Mouse (Mus musculus) T-helper 1 cell (primary cell): Measurements from ENCODE around the gene Stk10.

Source experiments
- in situ Hi-C: fragments of 300-600 bp; cut with MboI, MseI; formaldehyde crosslinking; loops from one replicate; pipeline ENCODE4 v1.15.1; 2025; ENCODE audit warnings: high pct_unique_total_duplicates

Gene Stk10

DNA sequence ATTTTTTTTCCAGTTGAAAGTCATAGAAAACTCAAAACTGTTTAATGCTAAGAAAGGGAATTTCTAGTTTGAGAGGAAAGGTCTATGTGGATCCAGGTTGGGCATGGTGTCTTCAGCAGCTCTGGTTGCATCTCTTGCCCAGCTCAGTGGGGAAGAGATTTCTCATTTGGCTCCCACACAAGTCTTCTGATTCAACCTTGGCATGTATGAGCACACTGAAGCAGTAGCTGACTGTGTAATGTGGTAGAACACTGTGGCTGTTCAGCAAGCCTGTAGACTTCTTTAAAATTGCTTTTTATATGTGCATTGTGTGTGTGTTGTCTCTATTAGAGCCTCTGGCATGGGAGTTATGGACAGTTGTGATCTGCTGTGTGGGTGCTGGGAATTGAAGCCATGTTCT, 133.9 kb downstream of the Stk10 start:
- in situ Hi-C loops = no loop called here

DNA sequence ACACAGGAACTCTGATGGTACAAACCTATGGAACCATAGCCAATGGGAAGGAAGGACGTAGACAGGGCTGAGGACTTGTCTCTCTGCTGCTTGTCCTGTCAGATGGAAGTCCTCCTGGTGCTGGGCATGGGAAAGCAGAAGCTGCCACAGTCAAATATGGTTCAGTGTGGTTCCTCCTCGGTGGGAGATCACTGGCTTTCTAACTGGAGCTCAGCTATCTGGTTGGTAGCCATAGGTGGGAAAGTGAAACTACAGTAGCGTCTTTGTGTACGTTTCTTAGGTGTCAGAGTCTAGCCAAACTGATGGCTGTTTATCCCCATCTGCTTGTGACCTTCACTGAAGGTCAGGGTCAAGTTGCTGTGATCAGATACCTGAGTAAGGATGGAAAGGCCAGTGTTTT, 138.4 kb downstream of the Stk10 start:
- in situ Hi-C loops = no loop called here
